Mouse (Mus musculus) layer of hippocampus, adult 9-10 months (tissue): Measurements from ENCODE around the gene Ethe1.

Source experiments
- DNase-seq: peaks from one replicate; pipeline ENCODE4 v3.0.0; 2022; ENCODE audit warnings: low spot score

Gene Ethe1

DNA sequence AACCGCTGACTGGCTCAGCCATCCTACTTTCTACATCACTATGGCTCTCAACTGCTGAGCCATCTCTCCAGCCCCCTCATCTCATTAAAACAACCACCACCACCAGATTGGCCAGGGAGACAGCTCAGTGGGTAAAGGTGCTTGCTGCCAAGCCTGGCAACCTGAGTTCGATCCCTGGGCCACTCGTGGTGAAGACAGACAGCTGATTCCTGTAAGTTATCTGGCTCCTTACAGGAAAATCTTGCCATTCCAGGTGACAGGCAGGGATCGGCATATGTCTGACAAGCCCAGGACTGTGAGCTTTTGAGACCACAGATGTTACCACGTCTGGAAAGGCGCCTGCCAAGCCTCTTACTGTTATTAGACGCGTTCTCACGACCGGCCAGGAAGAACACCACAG, 9.5 kb upstream of the Ethe1 start:
- no peak for DNase-seq

DNA sequence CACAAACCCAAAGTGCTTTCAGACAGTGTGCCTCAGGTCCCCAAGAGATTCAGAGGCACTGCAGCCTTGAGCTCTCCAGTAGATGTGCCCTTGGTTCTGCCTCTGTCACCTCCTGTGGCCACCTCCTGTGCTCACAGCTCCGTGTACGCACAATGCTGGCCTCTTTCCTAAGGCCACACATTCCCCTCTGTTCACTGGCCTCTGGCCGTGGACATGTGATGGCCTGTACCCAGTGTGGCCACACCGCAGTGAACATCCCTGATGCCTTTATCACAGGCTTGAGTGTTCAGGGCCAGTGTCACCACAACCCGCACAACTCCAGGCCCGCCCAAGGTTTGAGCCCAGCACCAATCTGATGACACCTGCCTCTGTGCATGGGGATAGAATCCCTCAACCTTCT, 2.5 kb upstream of the Ethe1 start:
- DNase-seq = no peak

DNA sequence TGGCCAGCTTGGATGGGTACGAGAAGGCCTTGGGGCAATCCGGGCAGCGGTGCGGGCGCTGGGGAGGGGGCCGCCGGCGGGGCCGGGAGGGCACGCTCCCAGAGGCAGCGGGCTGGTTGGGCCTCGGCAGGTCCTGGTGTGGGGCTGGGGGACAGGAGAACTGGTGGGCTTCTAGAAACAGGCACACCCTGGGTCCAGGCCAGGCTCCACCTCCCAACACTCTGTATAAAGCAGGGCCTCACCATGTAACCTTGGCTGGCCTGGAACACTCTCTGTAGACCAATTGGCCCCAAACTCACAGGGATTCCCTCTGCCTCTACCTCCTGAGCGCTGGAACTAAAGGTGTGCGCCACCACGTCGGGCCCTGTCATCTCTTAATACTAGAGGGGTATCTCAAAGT, 1.3 kb upstream of the Ethe1 start:
- DNase-seq = no peak

DNA sequence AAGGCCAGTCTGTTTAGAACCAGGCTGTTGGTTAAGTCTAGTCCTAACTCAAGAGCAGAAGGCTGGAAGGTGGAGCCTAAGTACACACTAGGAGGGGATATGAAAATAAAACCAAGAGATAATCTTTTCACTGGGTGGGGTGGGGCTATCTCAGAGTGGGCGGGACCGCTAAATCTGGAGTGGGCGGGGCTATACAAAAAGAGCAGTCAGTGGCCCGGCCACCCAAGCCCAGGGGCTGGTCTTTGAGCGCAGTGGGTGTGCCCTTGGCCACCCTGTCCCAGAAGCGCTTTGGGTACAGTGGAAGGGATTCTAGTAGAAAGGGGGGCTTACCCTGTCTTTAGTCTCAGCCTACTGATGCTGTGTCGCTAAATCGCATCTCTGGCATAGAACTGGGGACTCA, 515 bp upstream of the Ethe1 start:
- DNase-seq = no peak

DNA sequence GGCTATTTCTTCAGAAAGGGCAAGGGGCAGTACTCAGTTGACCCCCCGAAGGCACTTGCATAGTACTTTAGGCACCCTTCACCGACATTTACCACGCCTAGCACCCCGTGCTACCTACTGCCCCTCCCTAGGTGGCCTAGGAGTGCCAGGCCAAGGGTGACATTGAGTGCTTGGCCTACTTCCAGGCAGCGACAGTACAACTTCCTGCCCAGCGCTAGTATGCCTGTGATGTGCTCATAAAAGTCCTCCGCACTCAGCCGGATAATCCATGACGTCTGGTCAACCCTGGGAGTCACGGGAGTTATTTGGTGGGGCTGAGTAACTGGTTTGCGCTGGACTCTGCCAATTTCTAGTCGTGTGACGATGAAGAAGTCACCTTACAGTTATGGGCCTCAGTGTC, 993 bp downstream of the Ethe1 start:
- DNase-seq = no peak

DNA sequence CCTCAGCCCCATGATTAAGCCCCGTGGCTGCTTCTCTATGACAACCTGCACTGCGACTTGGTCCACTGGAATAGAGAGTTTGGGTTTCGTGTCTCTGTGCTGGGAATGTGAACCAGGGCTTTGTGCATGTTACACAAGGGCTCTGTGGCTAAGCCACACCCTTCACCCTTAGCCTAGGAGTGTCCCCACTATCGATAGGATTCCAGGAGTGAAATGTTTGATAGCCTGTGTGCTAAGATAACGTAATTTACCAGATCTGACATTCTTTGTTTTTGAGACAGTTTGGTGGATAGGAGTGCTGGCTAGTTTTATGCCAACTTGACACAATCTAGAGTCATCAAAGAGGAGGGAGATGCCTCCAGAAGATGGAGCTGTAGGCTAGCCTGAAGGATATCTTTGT, 4.4 kb downstream of the Ethe1 start:
- DNase-seq = no peak

DNA sequence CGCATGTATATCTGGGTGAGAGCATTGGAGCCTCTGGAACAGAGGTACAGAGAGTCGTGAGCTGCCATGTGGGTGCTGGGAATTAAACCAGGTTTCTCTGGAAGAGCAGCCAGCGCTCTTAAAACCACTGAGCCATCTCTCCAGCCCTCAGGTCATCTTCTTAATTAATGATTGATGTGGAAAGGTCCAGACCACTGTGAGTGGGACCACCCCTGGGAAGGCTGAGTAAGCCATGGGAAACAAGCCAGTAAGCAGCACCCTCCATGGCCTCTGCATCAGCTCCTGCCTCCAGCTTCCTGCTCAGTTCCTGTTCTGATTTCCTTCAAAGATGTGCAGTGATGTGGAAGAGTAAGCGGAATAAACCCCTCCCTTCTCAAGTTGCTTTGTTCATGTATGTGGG, 4.8 kb downstream of the Ethe1 start:
- no peak for DNase-seq

DNA sequence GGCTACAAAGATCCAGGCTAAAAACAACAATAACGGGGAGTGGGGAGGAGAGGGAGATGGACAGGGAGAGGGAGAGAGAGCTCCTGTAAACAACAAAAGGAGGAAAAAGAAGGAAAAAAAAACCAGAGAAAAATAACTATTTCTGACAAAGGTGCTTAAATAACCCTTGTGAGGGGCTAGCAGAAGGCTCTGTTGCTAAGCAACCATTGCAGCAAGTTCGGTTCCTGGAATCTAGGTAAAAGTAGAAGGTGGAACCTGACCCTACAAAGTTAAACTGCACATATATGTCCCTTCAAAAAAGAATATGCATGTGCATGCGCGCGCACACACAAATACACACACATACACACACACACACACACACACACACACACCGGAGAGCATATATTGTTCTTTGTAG, 5.4 kb downstream of the Ethe1 start:
- DNase-seq = no peak

DNA sequence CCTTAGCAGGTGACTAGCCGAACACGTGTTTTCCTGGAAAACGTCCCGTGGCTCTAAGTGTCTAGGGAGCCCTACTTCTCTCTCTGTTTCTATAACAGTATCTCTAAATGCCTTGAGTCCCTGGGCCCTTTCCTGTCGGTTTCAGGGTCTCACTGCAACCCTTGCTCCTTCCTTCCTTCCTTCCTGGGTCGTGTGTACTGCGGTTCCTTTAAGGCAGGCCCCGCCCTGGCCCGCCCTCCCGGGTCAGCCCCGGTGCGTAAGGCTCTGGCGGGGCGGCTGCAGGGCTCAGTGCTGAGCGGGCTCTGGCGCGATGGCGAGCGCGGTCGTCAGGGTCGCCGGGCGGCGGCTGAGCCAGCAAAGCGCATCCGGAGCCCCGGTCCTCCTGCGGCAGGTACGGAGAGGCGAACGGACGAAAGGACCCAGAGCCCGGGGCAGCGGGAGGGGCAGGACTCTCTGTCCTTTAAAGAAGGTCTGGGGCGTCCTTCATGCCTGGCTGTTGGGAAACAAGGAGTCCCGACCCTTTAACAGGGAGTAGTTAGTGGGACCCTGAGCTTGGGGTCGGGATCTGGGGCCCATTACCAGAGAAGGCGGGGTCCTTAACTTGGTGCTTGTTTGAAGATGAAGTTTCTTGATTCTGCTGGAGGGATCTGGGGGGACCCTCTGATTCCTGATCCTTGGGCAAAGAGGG, 6.4 kb downstream of the Ethe1 start:
- DNase-seq = no peak

DNA sequence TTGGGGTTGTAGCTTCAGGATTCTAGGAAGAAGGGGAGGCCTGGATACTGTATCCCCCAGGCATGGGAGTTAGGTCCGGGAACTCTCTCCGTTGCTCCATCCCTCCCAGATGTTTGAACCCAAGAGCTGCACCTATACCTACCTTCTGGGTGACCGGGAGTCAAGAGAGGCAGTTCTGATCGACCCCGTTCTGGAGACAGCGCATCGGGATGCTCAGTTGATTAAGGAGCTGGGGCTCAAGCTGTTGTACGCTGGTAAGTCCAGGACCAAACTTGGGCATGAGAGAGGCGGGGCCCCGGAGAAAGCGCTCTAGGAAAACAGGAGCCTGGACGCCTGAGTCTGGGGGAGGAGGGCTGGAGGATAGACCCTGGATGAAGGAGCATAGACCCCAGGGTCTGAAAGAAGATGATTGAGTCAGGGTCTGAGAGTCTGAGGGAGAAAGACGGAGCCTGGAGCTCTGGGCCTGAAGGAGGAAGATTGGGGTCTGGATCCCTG, 7.0 kb downstream of the Ethe1 start:
- no peak for DNase-seq

DNA sequence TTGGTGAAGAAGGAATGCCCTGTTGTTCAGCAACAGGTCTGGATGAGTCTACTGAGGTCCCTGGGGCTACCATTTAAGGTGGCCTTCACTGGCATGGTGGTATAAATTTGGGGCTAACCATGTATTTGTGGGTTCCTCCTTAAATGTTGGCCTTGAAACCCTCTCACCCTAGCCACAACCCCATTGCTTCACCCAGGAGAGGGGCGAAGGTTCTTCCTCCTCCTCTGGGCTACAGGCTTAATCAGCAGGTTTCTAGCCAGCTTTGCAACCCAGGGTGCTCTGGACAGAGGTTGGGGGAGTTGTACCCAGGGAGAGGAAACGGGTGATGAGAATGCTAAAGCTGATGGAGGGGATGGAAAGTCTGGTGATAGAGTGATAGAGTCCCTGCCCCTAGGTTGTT, 8.1 kb downstream of the Ethe1 start:
- no peak for DNase-seq

DNA sequence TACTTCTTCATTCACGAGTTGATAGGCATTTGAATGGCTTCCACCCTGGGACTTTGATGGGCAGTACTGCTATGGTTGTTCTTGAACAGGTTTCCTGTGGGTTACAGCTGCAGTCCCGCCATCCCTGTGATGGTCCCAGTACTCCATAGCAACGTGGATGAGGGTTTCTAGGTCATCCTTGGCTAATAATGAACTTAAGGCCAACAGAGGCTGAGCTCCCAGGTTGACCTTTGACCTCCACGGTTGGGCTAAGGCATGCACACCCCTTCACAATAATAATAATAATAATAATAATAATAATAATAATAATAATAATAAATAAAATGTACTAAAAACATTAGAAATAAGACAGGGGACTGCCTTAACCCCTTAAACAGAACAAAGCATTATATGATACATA, 10.8 kb downstream of the Ethe1 start:
- no peak for DNase-seq

DNA sequence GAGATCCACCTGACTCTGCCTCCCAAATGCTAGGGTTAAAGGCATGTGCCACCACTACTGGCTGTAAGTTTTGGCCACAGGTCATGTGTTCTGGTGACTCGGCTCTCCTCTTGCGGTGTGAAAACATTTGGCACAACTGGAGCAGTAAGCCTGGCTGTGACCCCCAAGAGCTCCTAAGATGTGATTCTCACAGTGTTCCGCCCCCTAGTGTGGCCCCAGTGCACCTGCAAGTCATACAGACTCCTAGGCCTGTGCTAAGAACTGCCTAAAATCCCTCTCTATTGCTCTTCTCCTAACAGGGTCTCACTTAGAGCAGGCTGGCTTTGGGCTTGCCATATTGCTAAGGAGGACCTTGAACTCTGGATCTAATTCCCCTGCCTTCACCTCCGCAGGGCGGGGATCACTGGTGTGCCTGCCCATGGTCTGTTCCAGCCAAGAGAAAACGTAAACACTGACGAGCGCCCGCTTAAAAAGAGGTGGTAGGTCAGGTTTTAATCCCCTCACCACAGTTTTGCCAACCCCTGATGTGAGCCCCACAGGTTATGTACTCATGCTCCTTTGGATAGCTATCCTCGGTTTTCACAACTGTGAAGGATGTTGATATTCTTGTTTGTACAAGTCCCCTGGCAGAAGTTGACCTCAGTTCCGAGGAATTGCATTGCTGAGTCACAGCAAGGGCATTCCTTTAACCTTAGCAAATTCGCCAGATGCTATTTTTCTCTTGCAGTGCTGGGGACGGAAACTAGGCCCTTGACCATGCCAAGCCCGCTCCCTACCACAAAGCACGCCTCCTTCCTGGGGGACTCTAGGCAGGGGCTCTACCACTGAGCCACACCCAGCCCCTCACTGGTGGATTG, 12.1 kb downstream of the Ethe1 start:
- DNase-seq = no peak

DNA sequence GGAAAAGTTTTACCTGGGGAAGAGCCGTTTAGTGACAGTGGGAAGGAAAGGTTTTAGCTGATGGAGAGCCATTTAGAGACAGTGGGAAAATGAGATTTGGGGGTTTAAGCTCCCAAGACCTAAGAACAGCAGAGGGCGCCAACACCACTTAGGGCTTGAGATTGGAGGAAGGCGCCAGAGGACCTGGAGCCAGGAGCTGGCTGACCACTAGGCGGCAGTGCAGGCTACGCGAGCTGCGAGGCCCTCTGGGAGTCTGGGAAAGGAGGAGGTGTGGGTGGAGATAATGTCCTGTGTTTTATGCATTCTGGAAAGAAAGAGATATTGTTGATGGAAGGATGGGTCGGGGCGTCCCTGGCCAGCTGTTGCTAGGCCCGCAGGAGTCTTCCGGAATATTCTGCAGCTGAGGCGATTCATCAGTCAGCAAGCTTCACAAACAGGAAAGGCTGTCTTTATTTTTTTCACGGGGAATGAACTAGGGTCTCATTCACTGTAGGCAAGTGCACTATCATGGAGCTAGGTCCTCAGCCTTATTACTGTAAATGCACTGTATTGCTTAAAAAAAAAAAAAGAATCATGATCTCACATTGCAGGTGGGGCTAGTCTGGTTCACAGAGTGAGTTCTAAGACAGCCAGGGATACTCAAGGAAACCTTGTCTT, 13.7 kb downstream of the Ethe1 start:
- DNase-seq = peak; percentile 95

DNA sequence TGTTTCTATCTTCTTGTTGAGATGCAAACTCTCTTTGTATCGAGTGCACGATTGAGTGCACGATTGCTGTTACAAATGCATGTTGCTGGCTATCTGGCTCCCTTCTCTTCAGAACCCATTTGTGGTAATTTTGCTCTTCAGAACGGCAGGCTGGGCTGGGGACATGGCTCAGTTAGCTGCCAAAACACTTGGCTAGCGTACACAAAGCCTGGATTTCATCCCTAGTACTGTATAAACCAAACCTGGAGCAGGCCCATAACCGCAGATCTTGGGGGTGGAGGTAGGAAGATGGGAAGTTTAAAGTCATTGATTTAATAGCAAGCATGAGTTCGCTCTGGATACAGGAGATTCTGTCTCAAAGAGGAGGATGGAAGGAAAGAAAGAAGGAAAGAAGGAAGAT, 18.2 kb downstream of the Ethe1 start:
- no peak for DNase-seq

DNA sequence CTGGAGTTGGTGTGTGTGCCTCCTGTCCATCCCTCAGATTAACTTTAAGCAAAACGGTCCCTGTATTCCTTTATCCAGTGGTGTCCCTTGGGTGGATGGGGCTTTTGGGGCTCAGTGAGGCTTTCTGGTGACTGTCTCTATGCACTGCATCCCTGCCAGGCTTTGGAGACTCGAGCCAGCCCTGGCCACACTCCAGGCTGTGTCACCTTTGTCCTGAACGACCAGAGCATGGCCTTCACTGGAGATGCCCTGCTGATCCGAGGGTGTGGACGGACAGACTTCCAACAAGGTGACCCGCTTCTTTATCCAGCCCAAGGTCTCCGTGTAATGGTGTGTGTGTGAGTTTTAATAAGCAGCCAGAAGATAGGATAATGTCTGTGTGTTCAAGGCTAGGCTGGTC, 18.7 kb downstream of the Ethe1 start:
- no peak for DNase-seq

DNA sequence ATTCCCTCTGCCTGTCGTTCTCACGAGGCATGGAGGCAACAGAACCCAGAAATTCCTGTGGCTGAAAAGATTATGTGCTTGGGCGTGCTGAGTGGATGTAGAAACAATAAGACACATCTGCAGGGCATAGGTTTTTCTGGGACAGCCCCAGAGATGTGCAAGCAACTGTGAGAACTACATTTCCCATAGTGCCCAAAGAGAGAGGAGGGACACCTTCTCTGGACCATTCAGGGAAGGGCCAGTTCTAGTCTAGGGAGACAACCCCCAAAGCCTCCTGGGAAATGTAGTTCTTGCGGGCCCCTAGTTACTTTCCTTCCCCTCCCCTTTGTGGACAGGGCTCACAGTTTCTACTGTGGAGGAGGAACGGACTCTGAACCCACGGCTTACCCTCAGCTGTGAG, 20.7 kb downstream of the Ethe1 start:
- no peak for DNase-seq

DNA sequence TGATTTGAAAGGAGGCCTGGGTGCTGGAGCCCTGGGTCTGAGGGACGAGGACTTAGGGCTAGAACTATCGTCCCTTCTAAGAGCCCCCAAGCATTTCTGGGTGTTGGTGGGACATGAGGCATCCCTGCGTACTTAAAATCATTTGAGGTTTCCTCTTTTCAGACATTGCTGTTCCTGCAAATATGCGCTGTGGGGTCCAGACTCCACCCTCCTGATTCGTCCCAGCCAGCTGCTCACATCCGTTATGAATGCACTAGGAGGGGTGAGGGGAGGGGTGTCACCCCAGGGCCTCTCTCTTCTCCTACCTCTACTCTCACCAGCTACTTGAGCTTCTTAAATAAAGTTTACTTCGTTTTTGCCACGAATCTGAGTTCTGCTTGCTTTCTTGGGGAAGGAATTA, 21.2 kb downstream of the Ethe1 start:
- no peak for DNase-seq

DNA sequence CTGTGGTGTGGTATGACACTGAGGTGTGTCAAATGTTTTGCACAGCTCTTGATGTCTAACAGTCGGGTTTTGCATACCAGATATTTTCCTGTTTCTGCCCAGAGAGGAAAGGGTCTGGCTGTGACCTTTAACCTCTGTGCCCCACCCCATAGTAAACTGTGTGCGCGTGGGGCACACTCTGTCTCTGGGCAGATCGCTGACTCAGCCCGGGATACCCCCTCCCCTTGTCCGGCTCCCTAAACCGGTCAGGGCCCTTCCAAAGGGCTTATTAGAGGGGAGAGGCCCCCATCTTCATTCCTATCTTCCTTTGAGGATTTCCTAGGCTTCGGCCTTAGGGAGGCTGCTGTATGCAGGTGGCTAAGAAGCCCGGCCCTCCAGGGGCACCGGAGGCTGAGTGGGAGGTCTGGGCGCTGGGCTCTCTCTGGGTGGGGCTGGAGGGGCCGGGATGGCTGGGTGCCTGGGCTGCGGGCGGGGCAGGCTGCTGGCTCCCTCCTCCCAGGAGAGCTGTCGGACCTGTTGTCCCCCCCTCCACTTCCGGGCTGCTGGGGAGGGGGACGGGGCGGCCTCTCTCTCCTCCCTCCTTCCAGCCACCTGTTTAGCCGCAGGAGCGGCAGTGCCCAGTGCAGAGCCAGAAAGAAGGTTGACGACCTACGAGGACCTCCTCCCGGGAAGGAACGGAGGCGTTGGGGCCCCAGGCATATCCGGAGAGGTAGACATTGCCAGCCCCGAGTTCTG, 23.0 kb downstream of the Ethe1 start, which contains the start of gene Phldb3:
TSS of gene Phldb3 (plus strand) at position 620 of the 735 bp plus-strand sequence.
- DNase-seq = no peak

DNA sequence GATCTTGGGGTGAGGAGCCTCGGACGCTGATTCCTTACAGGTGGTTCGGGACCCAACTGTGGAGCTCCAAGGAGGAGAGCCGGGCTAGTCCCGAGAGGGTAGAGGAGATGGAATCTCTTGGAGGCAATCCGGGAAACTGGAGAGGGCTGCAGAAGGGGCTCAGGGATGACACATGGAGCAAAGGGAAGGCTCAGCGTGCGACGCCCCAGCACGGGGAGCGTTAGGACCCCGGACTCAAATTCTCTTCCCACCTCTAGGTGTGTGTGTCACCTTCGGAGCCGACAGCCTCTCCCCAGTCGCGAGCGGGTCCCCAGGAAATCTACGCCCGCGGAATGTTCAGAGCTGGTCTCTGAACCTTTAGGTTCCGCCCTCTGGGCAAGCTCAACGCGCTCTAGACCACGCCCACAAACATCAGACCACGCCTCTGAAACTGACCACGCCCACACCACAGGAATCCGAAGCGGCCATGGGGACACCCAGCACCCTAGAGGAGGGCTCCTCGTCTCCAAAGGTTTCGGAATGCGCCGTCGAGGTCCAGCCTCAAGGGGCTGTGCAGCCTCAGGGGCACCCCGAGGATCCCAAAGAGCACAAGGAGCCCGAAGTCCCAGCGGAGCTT, 23.6 kb downstream of the Ethe1 start:
- DNase-seq = no peak

DNA sequence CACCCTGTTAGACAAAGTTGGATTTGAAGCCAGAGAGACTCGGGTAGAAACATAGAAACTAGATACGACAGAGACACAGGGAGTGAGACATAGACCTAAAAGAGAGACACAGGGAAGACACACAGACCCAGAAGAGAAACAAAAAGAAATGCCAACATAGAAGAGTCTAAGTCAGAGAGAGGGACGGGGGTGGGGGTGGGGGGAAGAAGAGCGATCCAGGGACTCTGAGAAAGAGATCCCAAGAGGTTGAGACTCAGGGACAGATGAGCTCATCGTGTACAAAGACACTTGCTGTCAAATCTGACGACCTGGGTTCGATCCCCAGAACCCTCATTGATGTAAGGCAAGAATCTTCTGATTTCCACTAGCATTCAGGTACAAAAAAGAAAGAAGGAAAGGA, 24.4 kb downstream of the Ethe1 start:
- no peak for DNase-seq
